Mouse (Mus musculus) heart, embryonic 16.5 days (tissue): Measurements from ENCODE around the gene Gm26620. TPM values are rescaled to one million over a fixed set of nuclear protein-coding genes. Genes with fewer than 3 reads are reported as not detected.

Source experiments
- ATAC-seq: fragments of 200-750 bp; cut with Nextera tagmentation; replicated peaks from 2 replicates; pipeline ENCODE4 v1.8.0; 2017; ENCODE audit warnings: moderate number of reproducible peaks; ENCODE audit not compliant: insufficient read depth, low FRiP score; ENCODE audit errors: extremely low read depth
- H3K27ac ChIP-seq: fragments of 300-500 bp; sonication (generic); 2 replicates; pipeline ENCODE4 v1.5.1; 2014; ENCODE audit warnings: mild to moderate bottlenecking, low read length, control low read depth, moderate library complexity
- H3K27me3 ChIP-seq: fragments of 300-500 bp; sonication (generic); 2 replicates; pipeline ENCODE4 v1.6.1; 2014; ENCODE audit warnings: low read length, mixed read lengths; ENCODE audit not compliant: control insufficient read depth, insufficient read depth
- H3K36me3 ChIP-seq: fragments of 300-500 bp; sonication (generic); 2 replicates; pipeline ENCODE4 v1.6.1; 2014; ENCODE audit not compliant: control insufficient read depth, insufficient read depth
- H3K4me1 ChIP-seq: fragments of 300-500 bp; sonication (generic); 2 replicates; pipeline ENCODE4 v1.6.1; 2014; ENCODE audit warnings: low read length, mixed read lengths; ENCODE audit not compliant: control insufficient read depth, insufficient read depth
- H3K4me2 ChIP-seq: fragments of 300-500 bp; sonication (generic); 2 replicates; pipeline ENCODE4 v1.6.1; 2014; ENCODE audit warnings: low read depth, mild to moderate bottlenecking, control low read depth, low read length
- H3K4me3 ChIP-seq: fragments of 300-500 bp; sonication (generic); 2 replicates; pipeline ENCODE4 v1.5.1; 2014; ENCODE audit warnings: mild to moderate bottlenecking, control low read depth, low read length
- H3K9ac ChIP-seq: fragments of 300-500 bp; sonication (generic); 2 replicates; pipeline ENCODE4 v1.6.1; 2014; ENCODE audit warnings: low read length, control low read depth
- H3K9me3 ChIP-seq: fragments of 300-500 bp; sonication (generic); replicated peaks from 2 replicates; pipeline ENCODE4 v1.6.1; 2016; ENCODE audit warnings: low read length; ENCODE audit not compliant: control insufficient read depth
- WGBS: fragments of 180-500 bp; shearing (Covaris S2); extraction: QIAGEN DNeasy Blood & Tissue Kit; methylation state at CpG from one replicate; pipeline ENCODE4 v1.1.7; 2014; 5-methylcytosine and 5-hydroxymethylcytosine counted together
- polyA plus RNA-seq: library from polyadenylated mRNA; unstranded; fragments of >200 nt; fragmentation: Nextera tagmentation; extraction: Ambion mirVana; gene quantifications from 2 replicates; pipeline ENCODE4 v1.2.1, GENCODE M21; 2015

Gene Gm26620
- polyA plus RNA-seq, 1 experiment from 2014 or later: 0.53 TPM

DNA sequence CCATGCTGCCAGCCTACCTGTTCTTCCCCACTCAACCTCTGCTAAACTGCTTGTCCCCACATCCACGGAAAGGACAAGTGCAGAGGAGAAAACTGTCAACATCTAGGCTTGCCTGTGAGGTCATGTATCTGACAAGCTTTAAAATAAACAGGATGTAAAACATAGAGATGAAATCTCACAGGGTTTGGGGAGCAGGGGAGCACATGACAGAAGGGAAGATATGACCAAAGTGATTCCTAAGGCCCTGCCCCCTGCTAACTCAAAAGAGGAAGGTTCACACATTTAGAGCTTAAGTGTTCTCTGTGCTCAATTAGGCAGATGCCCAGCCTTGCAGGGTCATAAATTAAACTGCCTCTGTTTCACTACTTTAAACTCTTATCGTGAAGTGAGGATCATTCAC is 49.5 kb downstream of the Gm26620 start:
- no peaks in the 10 kb centered on the region for H3K4me1 ChIP-seq
- no peaks in the 10 kb centered on the region for H3K36me3 ChIP-seq
- no peaks in the 10 kb centered on the region; the same call in 1 of the 2 replicates for H3K9me3 ChIP-seq
- H3K27ac ChIP-seq: no peak overlapping the region
- H3K27me3 ChIP-seq: no peaks in the 10 kb centered on the region
- no peak overlapping the region for H3K9ac ChIP-seq
- H3K4me2 ChIP-seq: no peak overlapping the region
- no peak for ATAC-seq
- 57% methylated on average over 2 of the region's 2 CpGs for WGBS
- H3K4me3 ChIP-seq: no peak overlapping the region

Other genes starting within 250 kb of the Gm26620 start
- 29.5 and 30.2 TPM in 2 replicates for gene Olfml2b, start 240.5 kb upstream of the Gm26620 start, polyA plus RNA-seq
- 10.1 and 11.2 TPM in 2 replicates for gene Atf6, start 17.3 kb upstream of the Gm26620 start, polyA plus RNA-seq
- gene Dusp12, start 475 bp downstream of the Gm26620 start, polyA plus RNA-seq: 20.7 and 22.1 TPM in 2 replicates
- 0.11 TPM in 1 of 2 replicates, not detected in the other for gene Fcrlb, start 27.9 kb downstream of the Gm26620 start, polyA plus RNA-seq
- 0.20 TPM in 1 of 2 replicates, not detected in the other for gene Fcrla, start 42.5 kb downstream of the Gm26620 start, polyA plus RNA-seq
- gene Fcgr2b, start 91.5 kb downstream of the Gm26620 start, polyA plus RNA-seq: 2.5 and 3.0 TPM in 2 replicates
- 1.1 and 1.3 TPM in 2 replicates for gene Fcgr4, start 133.9 kb downstream of the Gm26620 start, polyA plus RNA-seq
- gene Fcgr3, start 179.9 kb downstream of the Gm26620 start, polyA plus RNA-seq: 10.2 and 10.7 TPM in 2 replicates
- gene Cfap126, start 228.9 kb downstream of the Gm26620 start, polyA plus RNA-seq: 2.9 and 3.5 TPM in 2 replicates